Mouse (Mus musculus): Measurements from ENCODE around the gene Defb3. TPM values are rescaled to one million over a fixed set of nuclear protein-coding genes. Genes with fewer than 3 reads are reported as not detected.
"Not testable (repeated sequence)": the region's sequence is repeated elsewhere in the genome, so short reads cannot be mapped to it uniquely, and the experiment has no call there.

The Defb3 gene
- not detected in 3 replicates for total RNA-seq (2017)

GRCm38 (mm10) chr8:19293060-19293459 is at the start of gene Defb3:
TSS of gene Defb3 (plus strand) at chr8:19293360.
- ATAC-seq (replicated peaks; ENCODE audit: insufficient number of reproducible peaks, low FRiP score, low TSS enrichment, poor library complexity, severe bottlenecking), result not testable (repeated sequence)

- no peak for ATAC-seq (replicated peaks; ENCODE audit: insufficient number of reproducible peaks, low FRiP score, low TSS enrichment, poor library complexity, severe bottlenecking)
Measured at GRCm38 (mm10) chr8:19247280-19247679, 45.9 kb upstream of the Defb3 start, which contains the start of gene Defb5. TSS of gene Defb5 (plus strand) at chr8:19247580.

- ATAC-seq (replicated peaks; ENCODE audit: insufficient number of reproducible peaks, low FRiP score, low TSS enrichment, poor library complexity, severe bottlenecking), result no peak
Measured at GRCm38 (mm10) chr8:19258136-19258535, 35.0 kb upstream of the Defb3 start.

- ATAC-seq (replicated peaks; ENCODE audit: insufficient number of reproducible peaks, low FRiP score, low TSS enrichment, poor library complexity, severe bottlenecking), result no peak
Measured at GRCm38 (mm10) chr8:19259667-19260066, 33.5 kb upstream of the Defb3 start.

GRCm38 (mm10) chr8:19298361-19298760 is 5.2 kb downstream of the Defb3 start:
- ATAC-seq (replicated peaks; ENCODE audit: insufficient number of reproducible peaks, low FRiP score, low TSS enrichment, poor library complexity, severe bottlenecking), result not testable (repeated sequence)

- no peak for ATAC-seq (replicated peaks; ENCODE audit: insufficient number of reproducible peaks, low FRiP score, low TSS enrichment, poor library complexity, severe bottlenecking)
Measured at GRCm38 (mm10) chr8:19331836-19332235, 38.7 kb downstream of the Defb3 start.

Other genes starting within 250 kb of the Defb3 start
- not detected in 3 replicates for gene Defb39, start 228.6 kb upstream of the Defb3 start, total RNA-seq (2017)
- gene Defb12, start 178.5 kb upstream of the Defb3 start, total RNA-seq (2017), result not detected in 3 replicates
- gene Defb34, start 169.6 kb upstream of the Defb3 start, total RNA-seq (2017), result not detected in 3 replicates
- not detected in 3 replicates for gene Gm45826, start 152.6 kb upstream of the Defb3 start, total RNA-seq (2017)
- not detected in 3 replicates for gene Defb14, start 99.0 kb upstream of the Defb3 start, total RNA-seq (2017)
- not detected in 3 replicates for gene Defb4, start 94.7 kb upstream of the Defb3 start, total RNA-seq (2017)
- not detected in 3 replicates for gene Defb6, start 67.9 kb upstream of the Defb3 start, total RNA-seq (2017)
- not detected in 3 replicates for gene Defb46, start 53.4 kb upstream of the Defb3 start, total RNA-seq (2017)
- gene Defb5, start 45.8 kb upstream of the Defb3 start, total RNA-seq (2017), result not detected in 3 replicates
- gene Defb8, start 154.2 kb downstream of the Defb3 start, total RNA-seq (2017), result not detected in 3 replicates
- not detected in 3 replicates for gene Defb7, start 201.7 kb downstream of the Defb3 start, total RNA-seq (2017)

Measured in monocyte, adult 5-6 weeks (primary cell).